Mouse (Mus musculus) heart, embryonic 13.5 days (tissue): Measurements from ENCODE around the gene Pold2. TPM values are rescaled to one million over a fixed set of nuclear protein-coding genes. Genes with fewer than 3 reads are reported as not detected.

Experiments used
- ATAC-seq: fragments of 200-750 bp; cut with Nextera tagmentation; 2 replicates; pipeline ENCODE4 v1.8.0; 2017; ENCODE audit warnings: moderate TSS enrichment; ENCODE audit not compliant: insufficient number of reproducible peaks, low FRiP score, low TSS enrichment; ENCODE audit errors: extremely low read depth
- H3K27ac ChIP-seq: fragments of 300-500 bp; sonication (generic); replicated peaks from 2 replicates; pipeline ENCODE4 v1.5.1; 2015; ENCODE audit warnings: moderate library complexity, mild to moderate bottlenecking, inconsistent platforms
- H3K27me3 ChIP-seq: fragments of 300-500 bp; sonication (generic); replicated peaks from 2 replicates; pipeline ENCODE4 v1.6.1; 2015; ENCODE audit warnings: mild to moderate bottlenecking, inconsistent platforms
- H3K36me3 ChIP-seq: fragments of 300-500 bp; sonication (generic); 2 replicates; pipeline ENCODE4 v1.6.1; 2015; ENCODE audit warnings: mild to moderate bottlenecking, inconsistent platforms
- H3K4me1 ChIP-seq: fragments of 300-500 bp; sonication (generic); 2 replicates; pipeline ENCODE4 v1.6.1; 2015; ENCODE audit warnings: inconsistent platforms
- H3K4me2 ChIP-seq: fragments of 300-500 bp; sonication (generic); 2 replicates; pipeline ENCODE4 v1.6.1; 2015; ENCODE audit warnings: inconsistent platforms, mild to moderate bottlenecking, moderate library complexity
- H3K4me3 ChIP-seq: fragments of 300-500 bp; sonication (generic); 2 replicates; pipeline ENCODE4 v1.5.1; 2015; ENCODE audit warnings: moderate library complexity, mild to moderate bottlenecking, inconsistent platforms
- H3K9ac ChIP-seq: fragments of 300-500 bp; sonication (generic); 2 replicates; pipeline ENCODE4 v1.6.1; 2015; ENCODE audit warnings: inconsistent platforms, mild to moderate bottlenecking, moderate library complexity
- H3K9me3 ChIP-seq: fragments of 300-500 bp; sonication (generic); 2 replicates; pipeline ENCODE4 v1.6.1; 2016; ENCODE audit warnings: inconsistent platforms
- WGBS: fragments of 180-500 bp; shearing (Covaris S2); methylation state at CpG from one replicate; pipeline ENCODE4 v1.1.7; 2015; ENCODE audit warnings: mixed read lengths; 5-methylcytosine and 5-hydroxymethylcytosine counted together
- polyA plus RNA-seq: library from polyadenylated mRNA; unstranded; fragments of >200 nt; fragmentation: Nextera tagmentation; extraction: Ambion mirVana; gene quantifications from 2 replicates; pipeline ENCODE4 v1.2.1, GENCODE M21; 2015

Pold2 gene
- polyA plus RNA-seq, 1 experiment from 2014 or later: 109 TPM

GRCm38 (mm10) chr11:5841751-5842150 lies 36.3 kb downstream of the Pold2 start:
- no peaks in the 10 kb centered on the region for H3K27me3 ChIP-seq
- no peak overlapping the region for H3K9ac ChIP-seq
- no peak overlapping the region for H3K27ac ChIP-seq
- H3K9me3 ChIP-seq: peaks cover 10% of the 10 kb centered on the region; the same call in 1 of the 2 replicates
- H3K4me2 ChIP-seq: no peak overlapping the region
- ATAC-seq: no peak
- WGBS: 95% methylated on average over 2 of the region's 2 CpGs
- no peaks in the 10 kb centered on the region for H3K36me3 ChIP-seq
- peaks cover 13% of the 10 kb centered on the region for H3K4me1 ChIP-seq
- H3K4me3 ChIP-seq: no peak overlapping the region

GRCm38 (mm10) chr11:5840346-5840745 lies 37.7 kb downstream of the Pold2 start:
- Histone ChIP-seq H3K9ac (no peak overlapping the region), H3K4me1 (peaks cover 14% of the 10 kb centered on the region), H3K4me2 (no peak overlapping the region), H3K27ac (no peak overlapping the region), H3K27me3 (no peaks in the 10 kb centered on the region), H3K4me3 (no peak overlapping the region), H3K36me3 (peaks cover 1% of the 10 kb centered on the region; the same call in 1 of the 2 replicates), H3K9me3 (peaks cover 10% of the 10 kb centered on the region; the same call in 1 of the 2 replicates)
- ATAC-seq: no peak
- 80% methylated on average over 7 of the region's 7 CpGs for WGBS

DNA sequence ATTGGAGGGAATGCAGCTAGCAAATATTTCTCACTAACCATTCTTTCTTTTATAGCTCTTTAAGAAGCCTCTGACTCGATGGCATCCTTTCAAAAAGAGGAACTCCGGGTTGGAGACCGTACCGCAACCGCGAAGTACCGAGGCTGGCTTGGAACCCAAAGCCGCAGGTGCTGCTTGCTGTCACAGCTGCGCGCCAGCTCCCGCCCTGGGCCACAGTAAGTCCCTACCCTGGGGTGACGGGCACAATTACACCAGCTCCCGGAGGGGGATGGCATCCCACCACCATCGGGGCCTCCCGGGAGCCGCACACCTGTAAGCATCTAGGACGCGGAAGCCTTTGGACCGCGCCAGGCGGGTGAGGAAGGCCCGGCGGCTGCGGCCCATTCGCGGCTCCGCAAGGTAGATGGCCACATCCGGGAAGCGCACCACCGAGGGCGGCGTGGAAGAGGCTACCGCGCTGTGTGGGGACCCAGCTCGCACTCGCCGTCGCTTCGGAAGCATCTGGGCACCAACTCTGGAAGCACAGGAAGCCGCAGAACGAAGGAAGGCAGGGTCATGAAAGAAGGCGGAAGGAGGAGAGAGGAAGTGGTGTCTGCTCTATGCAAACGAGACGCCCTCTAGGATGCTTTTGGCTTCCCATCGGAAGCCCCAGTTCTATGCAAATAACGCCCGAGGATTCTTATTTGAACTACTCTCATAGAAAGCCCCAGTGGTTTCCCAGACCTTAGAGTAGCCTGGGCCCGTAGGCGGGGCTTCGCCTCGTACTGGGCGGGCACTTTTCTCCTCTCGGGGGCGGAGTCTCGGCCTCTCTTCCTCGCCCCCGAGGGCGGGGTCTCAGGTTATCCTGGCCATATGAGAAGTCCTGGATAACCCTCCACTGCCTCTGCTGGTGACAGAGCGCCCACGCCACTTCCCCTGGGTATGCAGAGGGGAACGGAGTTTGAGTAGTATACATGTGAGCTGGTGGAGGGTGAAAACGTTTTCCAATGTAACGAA lies 40.5 kb downstream of the Pold2 start, which contains the start of gene Polm:
Gene Polm (minus strand): TSS at position 766 of the 996 bp plus-strand sequence.
- peaks cover 14% of the 10 kb centered on the region for H3K4me1 ChIP-seq
- peak within 1 kb of the TSS; percentile 96 for H3K4me2 ChIP-seq
- WGBS: under 1% methylated on average over 62 of the region's 63 CpGs
- peak within 1 kb of the TSS; percentile 80 for H3K4me3 ChIP-seq
- peak within 1 kb of the TSS; percentile 78 for H3K27ac ChIP-seq
- ATAC-seq: peak; percentile 86
- no peaks in the 10 kb centered on the region for H3K27me3 ChIP-seq
- peaks cover 29% of the 10 kb centered on the region for H3K36me3 ChIP-seq
- H3K9me3 ChIP-seq: 0 out of 2 replicates have a peak, but pooled peaks cover 6% of the 10 kb centered on the region
- H3K9ac ChIP-seq: peak within 1 kb of the TSS; percentile 93

DNA sequence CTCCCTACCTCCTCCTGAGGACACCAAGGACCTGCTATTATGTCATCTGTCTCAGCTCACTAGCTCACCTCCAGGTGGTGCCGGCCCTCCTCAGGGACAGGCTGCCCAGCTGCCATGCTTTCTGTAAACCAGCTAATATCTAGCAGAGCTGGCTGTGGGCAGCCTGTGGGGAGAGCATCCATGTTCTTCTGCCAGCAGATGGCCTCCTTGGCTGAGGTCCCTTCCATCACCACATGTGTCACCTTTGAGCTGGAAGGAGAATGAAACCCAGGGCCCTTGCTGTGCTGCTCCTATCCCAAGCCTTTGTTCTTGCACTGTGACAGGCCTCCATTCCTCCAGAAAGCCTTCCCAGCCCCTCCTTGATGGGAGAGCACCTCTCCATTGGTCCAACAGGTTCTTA lies 42.0 kb downstream of the Pold2 start:
- H3K4me3 ChIP-seq: no peak overlapping the region
- no peak overlapping the region for H3K4me2 ChIP-seq
- WGBS: 43% methylated on average over 1 of the region's 1 CpGs
- H3K9ac ChIP-seq: no peak overlapping the region
- H3K27me3 ChIP-seq: no peaks in the 10 kb centered on the region
- peaks cover 43% of the 10 kb centered on the region for H3K36me3 ChIP-seq
- 0 out of 2 replicates have a peak, but pooled peaks cover 6% of the 10 kb centered on the region for H3K9me3 ChIP-seq
- no peak overlapping the region for H3K27ac ChIP-seq
- no peak for ATAC-seq
- peaks cover 14% of the 10 kb centered on the region for H3K4me1 ChIP-seq

DNA sequence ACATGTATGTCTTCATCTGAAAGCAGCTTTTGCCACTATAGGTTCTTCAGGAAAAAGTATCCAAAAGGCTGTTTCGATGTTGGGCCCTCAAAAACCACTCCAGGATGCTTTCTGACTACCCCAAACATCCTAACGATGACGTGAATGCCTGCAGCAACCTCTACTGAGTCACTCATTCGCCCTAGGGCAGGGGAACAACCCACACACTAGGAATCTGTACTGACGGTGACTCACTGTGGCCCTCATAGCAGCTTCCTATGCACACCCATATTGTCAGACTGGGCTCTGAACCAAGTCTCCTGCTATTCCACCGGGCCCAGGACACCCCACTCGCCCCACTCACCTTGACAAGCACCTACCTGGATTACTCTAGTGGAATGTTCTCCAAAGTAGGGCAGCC lies 43.0 kb downstream of the Pold2 start:
- Histone ChIP-seq H3K4me2 (no peak overlapping the region), H3K4me1 (peaks cover 22% of the 10 kb centered on the region), H3K9me3 (no peaks in the 10 kb centered on the region), H3K27me3 (no peaks in the 10 kb centered on the region), H3K9ac (no peak overlapping the region), H3K36me3 (peaks cover 53% of the 10 kb centered on the region), H3K4me3 (no peak overlapping the region), H3K27ac (no peak overlapping the region)
- 84% methylated on average over 7 of the region's 7 CpGs for WGBS
- no peak for ATAC-seq

DNA sequence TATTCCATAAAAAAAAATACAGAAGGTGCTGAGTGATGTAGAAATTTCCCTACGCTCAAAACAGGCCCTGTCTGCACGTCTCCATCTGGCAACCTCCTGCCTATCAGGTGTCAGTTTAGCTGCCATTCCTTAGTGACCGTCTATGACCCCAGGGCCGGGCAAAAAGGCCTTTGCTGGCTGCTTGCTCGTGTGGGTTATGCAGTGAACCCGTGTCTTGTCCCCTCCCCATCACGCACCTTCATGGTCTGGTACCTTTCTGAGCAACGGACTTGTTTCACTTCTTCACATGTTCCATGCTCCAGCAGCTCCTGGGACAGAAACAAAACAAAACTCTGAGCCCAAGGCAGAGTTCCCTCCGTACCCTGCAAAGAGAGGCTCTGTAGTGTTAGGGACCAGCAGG lies 43.6 kb downstream of the Pold2 start:
- Histone ChIP-seq H3K4me1 (peaks cover 22% of the 10 kb centered on the region), H3K9ac (no peak overlapping the region), H3K36me3 (peaks cover 58% of the 10 kb centered on the region), H3K27me3 (no peaks in the 10 kb centered on the region), H3K4me2 (no peak overlapping the region), H3K27ac (no peak overlapping the region), H3K9me3 (no peaks in the 10 kb centered on the region), H3K4me3 (no peak overlapping the region)
- 77% methylated on average over 9 of the region's 9 CpGs for WGBS
- no peak for ATAC-seq

- Histone ChIP-seq H3K4me2 (no peak overlapping the region), H3K4me1 (peaks cover 8% of the 10 kb centered on the region; the same call in 1 of the 2 replicates), H3K27me3 (no peaks in the 10 kb centered on the region), H3K36me3 (peaks cover 73% of the 10 kb centered on the region), H3K4me3 (no peak overlapping the region), H3K27ac (no peak overlapping the region), H3K9ac (no peak overlapping the region), H3K9me3 (no peaks in the 10 kb centered on the region)
- no peak for ATAC-seq
- WGBS: 91% methylated on average over 12 of the region's 12 CpGs
These were observed 48.8 kb downstream of the Pold2 start for GRCm38 (mm10) chr11:5829327-5829726.

DNA sequence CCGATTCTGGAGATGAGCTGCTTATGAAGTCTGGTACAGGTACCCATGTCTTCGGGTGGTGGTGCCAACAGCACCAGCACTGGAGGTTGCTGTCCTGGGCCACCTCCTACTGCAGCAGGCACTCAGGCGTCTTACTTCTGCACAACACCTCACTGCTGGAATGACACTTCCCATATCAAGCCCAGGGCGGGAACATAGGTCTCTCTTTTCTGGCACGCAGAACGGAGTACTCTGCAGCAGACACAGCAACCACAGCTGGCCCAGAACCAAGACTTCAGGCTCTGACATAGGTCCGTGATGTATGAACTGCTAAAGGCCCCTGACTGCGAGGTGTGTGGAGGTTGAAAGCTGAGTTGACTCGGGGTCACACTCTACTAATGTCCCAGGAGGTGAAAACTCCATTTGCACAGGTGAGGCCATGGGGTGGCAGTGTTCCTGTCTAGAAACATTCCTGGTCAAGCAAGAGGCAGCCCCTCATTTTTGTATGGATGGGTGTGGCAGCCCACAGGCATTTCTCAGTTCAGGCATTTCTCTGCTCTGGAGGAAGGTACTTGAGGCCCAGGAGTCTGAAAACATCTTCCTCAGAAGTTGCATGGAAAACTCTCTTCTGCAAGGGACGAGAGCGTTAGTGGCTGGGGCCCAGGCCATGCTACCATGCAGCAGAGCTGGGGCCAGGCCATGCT lies 49.4 kb downstream of the Pold2 start:
- no peaks in the 10 kb centered on the region for H3K27me3 ChIP-seq
- H3K9me3 ChIP-seq: no peaks in the 10 kb centered on the region
- H3K27ac ChIP-seq: no peak overlapping the region
- no peak overlapping the region for H3K9ac ChIP-seq
- peaks cover 66% of the 10 kb centered on the region for H3K36me3 ChIP-seq
- no peak overlapping the region for H3K4me2 ChIP-seq
- no peak overlapping the region for H3K4me3 ChIP-seq
- no peak for ATAC-seq
- peaks cover 8% of the 10 kb centered on the region; the same call in 1 of the 2 replicates for H3K4me1 ChIP-seq
- 75% methylated on average over 11 of the region's 11 CpGs for WGBS

DNA sequence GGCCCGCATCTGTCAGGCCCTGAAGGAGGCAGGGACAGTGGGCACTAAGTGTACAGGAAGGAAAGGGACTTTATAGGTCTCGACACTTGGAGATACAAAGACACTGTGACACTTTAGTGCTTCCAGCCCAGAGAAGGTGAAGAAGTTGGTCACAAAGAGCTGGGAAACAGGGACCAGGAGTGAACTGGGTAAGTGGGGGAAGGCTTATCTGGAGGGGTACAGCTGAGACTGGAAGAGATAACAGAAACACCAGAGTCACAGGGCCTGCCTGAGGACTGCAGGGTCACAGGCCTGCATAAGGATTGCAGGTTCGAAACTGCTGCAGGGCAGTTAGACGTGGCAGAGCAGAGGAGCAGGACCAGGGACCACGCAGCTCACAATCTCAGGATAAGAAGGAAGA lies 50.2 kb downstream of the Pold2 start:
- H3K9ac ChIP-seq: no peak overlapping the region

DNA sequence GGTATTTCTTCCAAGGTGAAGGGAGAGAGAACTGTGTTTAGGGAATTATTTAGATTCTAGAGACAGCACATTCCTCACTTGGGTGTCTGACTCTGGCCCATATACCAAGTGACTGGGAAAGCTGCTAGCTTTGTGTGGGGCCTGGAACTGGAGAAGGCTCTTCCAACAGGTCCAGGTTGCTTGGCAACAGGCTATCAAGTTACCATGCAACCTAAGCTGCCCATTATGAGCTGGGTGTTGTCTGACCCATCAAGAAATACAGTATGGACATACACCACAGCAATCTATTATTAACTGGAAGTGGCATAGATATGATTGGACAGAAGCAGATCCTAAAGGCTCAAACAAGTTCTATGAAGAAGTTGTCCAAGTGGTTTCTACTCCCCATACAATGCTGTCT lies 52.7 kb downstream of the Pold2 start:
- Histone ChIP-seq H3K27me3 (no peaks in the 10 kb centered on the region), H3K27ac (no peak overlapping the region), H3K36me3 (peaks cover 34% of the 10 kb centered on the region), H3K4me2 (no peak overlapping the region), H3K9ac (no peak overlapping the region), H3K4me1 (peaks cover 2% of the 10 kb centered on the region; the same call in 1 of the 2 replicates), H3K4me3 (no peak overlapping the region), H3K9me3 (no peaks in the 10 kb centered on the region)
- ATAC-seq: no peak

More for the DNA sequence above, 50.2 kb downstream of the Pold2 start:
- no peak overlapping the region for H3K4me2 ChIP-seq
- no peak overlapping the region for H3K4me3 ChIP-seq
- H3K9me3 ChIP-seq: no peaks in the 10 kb centered on the region
- ATAC-seq: no peak
- peaks cover 59% of the 10 kb centered on the region for H3K36me3 ChIP-seq
- H3K27me3 ChIP-seq: no peaks in the 10 kb centered on the region
- 79% methylated on average over 5 of the region's 5 CpGs for WGBS
- H3K4me1 ChIP-seq: peaks cover 8% of the 10 kb centered on the region; the same call in 1 of the 2 replicates
- no peak overlapping the region for H3K27ac ChIP-seq
